Mouse (Mus musculus): Measurements from ENCODE around the gene Cldnd2.
"Not testable (repeated sequence)": the region's sequence is repeated elsewhere in the genome, so short reads cannot be mapped to it uniquely, and the experiment has no call there.

Gene Cldnd2

GRCm38 (mm10) chr7:43440482-43440881, at the start of gene Cldnd2:
TSS of gene Cldnd2 (plus strand) at chr7:43440782.
- DNase-seq: no peak

GRCm38 (mm10) chr7:43392349-43393121, 48.0 kb upstream of the Cldnd2 start:
- no peak for DNase-seq

GRCm38 (mm10) chr7:43399501-43399900, 41.1 kb upstream of the Cldnd2 start:
- no peak for DNase-seq

GRCm38 (mm10) chr7:43402718-43403117, 37.9 kb upstream of the Cldnd2 start:
- no peak for DNase-seq

GRCm38 (mm10) chr7:43407573-43407972, 33.0 kb upstream of the Cldnd2 start:
- DNase-seq: no peak

GRCm38 (mm10) chr7:43408131-43408553, 32.4 kb upstream of the Cldnd2 start, which contains the start of gene Siglecg:
TSS of gene Siglecg (plus strand) at chr7:43408204.
- no peak for DNase-seq

- DNase-seq: no peak
Observed at GRCm38 (mm10) chr7:43409084-43409483, 31.5 kb upstream of the Cldnd2 start.

GRCm38 (mm10) chr7:43411724-43412123, 28.9 kb upstream of the Cldnd2 start:
- DNase-seq: not testable (repeated sequence)

GRCm38 (mm10) chr7:43417298-43417697, 23.3 kb upstream of the Cldnd2 start:
- no peak for DNase-seq

- DNase-seq: peak; percentile 89
Observed at GRCm38 (mm10) chr7:43422995-43423617, 17.5 kb upstream of the Cldnd2 start.

GRCm38 (mm10) chr7:43423991-43424625, 16.5 kb upstream of the Cldnd2 start:
- DNase-seq: no peak

GRCm38 (mm10) chr7:43427406-43427805, 13.2 kb upstream of the Cldnd2 start, which contains the start of gene Lim2:
TSS of gene Lim2 (plus strand) at chr7:43427670.
- no peak for DNase-seq

GRCm38 (mm10) chr7:43429500-43429899, 11.1 kb upstream of the Cldnd2 start:
- no peak for DNase-seq

- DNase-seq: no peak
Observed at GRCm38 (mm10) chr7:43432891-43433290, 7.7 kb upstream of the Cldnd2 start.

- DNase-seq: no peak
Observed at GRCm38 (mm10) chr7:43434676-43435075, 5.9 kb upstream of the Cldnd2 start.

GRCm38 (mm10) chr7:43436341-43437255, 4.0 kb upstream of the Cldnd2 start, which contains the start of gene Nkg7:
TSS of gene Nkg7 (plus strand) at chr7:43437073.
- DNase-seq: no peak

- DNase-seq: no peak
Observed at GRCm38 (mm10) chr7:43438611-43439010, 2.0 kb upstream of the Cldnd2 start.

- DNase-seq: no peak
Observed at GRCm38 (mm10) chr7:43441071-43441470, 489 bp downstream of the Cldnd2 start.

GRCm38 (mm10) chr7:43442684-43443083, 2.1 kb downstream of the Cldnd2 start:
- no peak for DNase-seq

- peak; percentile 59 for DNase-seq
Observed at GRCm38 (mm10) chr7:43443126-43443916, 2.7 kb downstream of the Cldnd2 start.

GRCm38 (mm10) chr7:43443917-43444293, 3.3 kb downstream of the Cldnd2 start, which contains the start of the genes Etfb and Gm45233:
TSS of gene Etfb (plus strand) at chr7:43444083.
TSS of gene Gm45233 (plus strand) at chr7:43444128.
- DNase-seq: peak; percentile 91

GRCm38 (mm10) chr7:43447801-43448200, 7.2 kb downstream of the Cldnd2 start:
- DNase-seq: no peak

All from right cerebral cortex, postnatal 14 days (tissue).